Comparison of ENCODE assay signal across 24 mouse cellular contexts in the genomic region with DNA sequence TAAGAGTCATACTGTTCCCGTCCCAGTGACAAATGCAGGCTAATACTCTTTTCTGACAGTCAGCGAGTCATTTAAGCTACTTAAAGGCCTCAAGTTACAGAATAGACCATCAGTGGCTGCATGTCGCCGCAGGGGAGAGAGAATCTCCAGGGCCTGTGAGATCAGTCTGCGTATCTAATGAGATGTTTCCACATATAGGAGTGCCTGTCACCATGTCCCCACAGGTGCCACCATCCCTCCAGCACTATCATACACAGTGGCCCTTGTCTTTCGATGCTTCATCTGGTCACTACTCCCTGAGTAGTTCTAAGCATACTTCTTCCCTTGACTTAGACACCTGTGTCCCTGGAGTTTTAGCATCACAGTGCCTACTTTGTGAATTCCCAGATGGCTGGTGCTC.
DNase-seq lines count a peak whose midpoint lies in the region; ATAC-seq lines count a peak whose summit lies in the region.
"Had no signal": no experiment of that assay in that cellular context is flagged by ENCODE, and none has a peak within 500 bp of the region (broad histone marks: within the 10 kb centered on the region; RNA-seq: fewer than 3 reads in every experiment).

No protein-coding gene starts in this region.

- peaks cover 15% of the 10 kb centered on the region for H3K4me1 ChIP-seq in midbrain, embryonic 13.5 days (replicated peaks)
- peaks cover 6% of the 10 kb centered on the region; the same call in 1 of the 2 replicates for H3K4me1 ChIP-seq in midbrain, embryonic 11.5 days (ENCODE audit: control insufficient read depth, insufficient read depth, low read length)
- H3K4me1 ChIP-seq in midbrain, embryonic 15.5 days: peaks cover 7% of the 10 kb centered on the region
- H3K4me1 ChIP-seq: forebrain, embryonic 10.5 days; forebrain, embryonic 13.5 days; heart, embryonic 12.5 days; heart, embryonic 15.5 days had no signal

- WGBS in midbrain, embryonic 13.5 days: 32% methylated on average over 6 of the region's 6 CpGs
- WGBS in midbrain, embryonic 11.5 days: 35% methylated on average over 6 of the region's 6 CpGs
- WGBS in midbrain, embryonic 15.5 days: 38% methylated on average over 6 of the region's 6 CpGs

- H3K27me3 ChIP-seq in midbrain, embryonic 13.5 days: no peaks in the 10 kb centered on the region
- no peaks in the 10 kb centered on the region for H3K27me3 ChIP-seq in midbrain, embryonic 11.5 days (ENCODE audit: control insufficient read depth, insufficient read depth, low read length)
- no peaks in the 10 kb centered on the region for H3K27me3 ChIP-seq in midbrain, embryonic 15.5 days (replicated peaks)
- H3K27me3 ChIP-seq: forebrain, embryonic 13.5 days; heart, embryonic 12.5 days; heart, embryonic 15.5 days; hindbrain, embryonic 15.5 days had no signal

- peak; percentile 53; the same call in 1 of the 2 replicates for ATAC-seq in midbrain, embryonic 13.5 days
- no peak for ATAC-seq in midbrain, embryonic 11.5 days (ENCODE audit: low FRiP score)
- peak; percentile 69; the same call in 1 of the 2 replicates for ATAC-seq in midbrain, embryonic 15.5 days (replicated peaks)
- ATAC-seq: CD4-positive, CD25-positive, alpha-beta regulatory T cell, adult 4 months; forebrain, embryonic 13.5 days; forebrain, embryonic 16.5 days had no signal

- no peak for DNase-seq in midbrain, embryonic 11.5 days (ENCODE audit: low spot score, missing footprints)
- peak; percentile 42 for DNase-seq in retina, adult 2 months (ENCODE audit: low read depth, low spot score)
- DNase-seq in adrenal gland, postnatal 25 days: no peak
- no peak for DNase-seq in thymus, postnatal 0 days (ENCODE audit: low spot score)
- DNase-seq: adrenal gland, adult 2 months; adrenal gland, postnatal 14 days; cerebellum, adult 18-20 months; cerebellum, adult 9-10 months; cerebellum, postnatal 14 days; gastrocnemius, adult 2 months; gastrocnemius, postnatal 14 days; heart, adult 11 months; heart, postnatal 10 days; heart, postnatal 36 days had no signal

- H3K27ac ChIP-seq in midbrain, embryonic 13.5 days: no peak overlapping the region
- H3K27ac ChIP-seq in midbrain, embryonic 11.5 days (ENCODE audit: low read depth, low read length): no peak overlapping the region
- H3K27ac ChIP-seq in midbrain, embryonic 15.5 days: no peak overlapping the region
- H3K27ac ChIP-seq: forebrain, embryonic 10.5 days; forebrain, embryonic 13.5 days; gastrocnemius, adult 2 months; heart, embryonic 15.5 days; hindbrain, embryonic 10.5 days; hindbrain, embryonic 15.5 days had no signal

- no peaks in the 10 kb centered on the region for H3K36me3 ChIP-seq in midbrain, embryonic 13.5 days
- H3K36me3 ChIP-seq in midbrain, embryonic 11.5 days (ENCODE audit: control insufficient read depth, insufficient read depth, low read length): no peaks in the 10 kb centered on the region
- H3K36me3 ChIP-seq in midbrain, embryonic 15.5 days (replicated peaks): no peaks in the 10 kb centered on the region
- H3K36me3 ChIP-seq: forebrain, embryonic 10.5 days; heart, embryonic 12.5 days; heart, embryonic 15.5 days; hindbrain, embryonic 10.5 days; hindbrain, embryonic 15.5 days had no signal

- H3K9ac ChIP-seq in midbrain, embryonic 13.5 days (replicated peaks): no peak overlapping the region
- no peak overlapping the region for H3K9ac ChIP-seq in midbrain, embryonic 11.5 days (ENCODE audit: low read length)
- no peak overlapping the region for H3K9ac ChIP-seq in midbrain, embryonic 15.5 days
- H3K9ac ChIP-seq: forebrain, embryonic 13.5 days; heart, embryonic 12.5 days; heart, embryonic 15.5 days; hindbrain, embryonic 15.5 days had no signal

- no peaks in the 10 kb centered on the region for H3K9me3 ChIP-seq in midbrain, embryonic 13.5 days
- no peaks in the 10 kb centered on the region for H3K9me3 ChIP-seq in midbrain, embryonic 11.5 days (ENCODE audit: control insufficient read depth, low read length)
- H3K9me3 ChIP-seq in midbrain, embryonic 15.5 days: no peaks in the 10 kb centered on the region
- H3K9me3 ChIP-seq: forebrain, embryonic 10.5 days; forebrain, embryonic 13.5 days; heart, embryonic 12.5 days; heart, embryonic 15.5 days; hindbrain, embryonic 10.5 days; hindbrain, embryonic 15.5 days had no signal

- no peak overlapping the region for H3K4me3 ChIP-seq in midbrain, embryonic 13.5 days (replicated peaks)
- no peak overlapping the region for H3K4me3 ChIP-seq in midbrain, embryonic 11.5 days (ENCODE audit: low read depth, low read length)
- no peak overlapping the region for H3K4me3 ChIP-seq in midbrain, embryonic 15.5 days
- H3K4me3 ChIP-seq: forebrain, embryonic 10.5 days; forebrain, embryonic 13.5 days; gastrocnemius, adult 2 months; heart, embryonic 12.5 days; heart, embryonic 15.5 days; hindbrain, embryonic 10.5 days; hindbrain, embryonic 15.5 days had no signal

- no peak overlapping the region for H3K4me2 ChIP-seq in midbrain, embryonic 13.5 days (replicated peaks)
- no peak overlapping the region for H3K4me2 ChIP-seq in midbrain, embryonic 11.5 days
- no peak overlapping the region for H3K4me2 ChIP-seq in midbrain, embryonic 15.5 days
- H3K4me2 ChIP-seq: forebrain, embryonic 13.5 days; heart, embryonic 12.5 days; heart, embryonic 15.5 days; hindbrain, embryonic 15.5 days had no signal
